Mouse (Mus musculus): Measurements from ENCODE around the gene Atp2a2.

DNA sequence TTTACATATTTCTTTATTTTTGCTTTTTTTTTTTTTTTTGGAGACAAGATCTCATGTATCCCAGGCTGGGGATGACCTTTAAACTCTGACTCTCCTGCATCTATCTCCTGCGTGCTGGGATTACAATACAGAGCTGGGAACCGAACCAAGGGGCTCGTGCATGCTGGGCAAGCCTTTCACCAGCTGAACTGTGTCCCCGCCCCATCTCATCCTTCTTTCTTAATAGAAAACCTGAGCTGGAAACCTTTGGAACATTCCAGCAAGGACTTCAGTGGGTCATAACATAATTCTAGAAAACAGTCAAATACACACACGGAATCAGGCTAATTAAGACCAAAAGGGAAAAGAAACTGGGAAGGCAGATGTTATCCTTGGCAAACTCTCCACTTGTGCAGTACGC, 10.0 kb upstream of the Atp2a2 start:
- TF ChIP-seq EP300 (IDR thresholded peaks at IDR 0.05; ENCODE audit: low read depth) (no peak), CTCF (IDR thresholded peaks at IDR 0.05; ENCODE audit: low read depth) (no peak)
